Mouse (Mus musculus) kidney, embryonic 15.5 days (tissue): ENCODE results near the gene 6030468B19Rik. TPM values are rescaled to one million over a fixed set of nuclear protein-coding genes. Genes with fewer than 3 reads are reported as not detected.
A peak's percentile ranks its signal among the peaks of the same experiment; 100 is the strongest.

Source experiments
- ATAC-seq: fragments of 200-750 bp; cut with Nextera tagmentation; replicated peaks from 2 replicates; pipeline ENCODE4 v1.8.0; 2017; ENCODE audit warnings: moderate TSS enrichment; ENCODE audit not compliant: low FRiP score
- H3K27ac ChIP-seq: fragments of 300-500 bp; sonication (generic); 2 replicates; pipeline ENCODE4 v1.5.1; 2015; ENCODE audit warnings: mild to moderate bottlenecking, inconsistent platforms
- H3K27me3 ChIP-seq: fragments of 300-500 bp; sonication (generic); 2 replicates; pipeline ENCODE4 v1.6.1; 2015; ENCODE audit warnings: inconsistent platforms
- H3K36me3 ChIP-seq: fragments of 300-500 bp; sonication (generic); 2 replicates; pipeline ENCODE4 v1.6.1; 2015; ENCODE audit warnings: inconsistent platforms
- H3K4me1 ChIP-seq: fragments of 300-500 bp; sonication (generic); 2 replicates; pipeline ENCODE4 v1.6.1; 2015; ENCODE audit warnings: inconsistent platforms
- H3K4me2 ChIP-seq: fragments of 300-500 bp; sonication (generic); 2 replicates; pipeline ENCODE4 v1.6.1; 2015; ENCODE audit warnings: moderate library complexity, mild to moderate bottlenecking, inconsistent platforms
- H3K4me3 ChIP-seq: fragments of 300-500 bp; sonication (generic); replicated peaks from 2 replicates; pipeline ENCODE4 v1.5.1; 2015; ENCODE audit warnings: mild to moderate bottlenecking, inconsistent platforms
- H3K9ac ChIP-seq: fragments of 300-500 bp; sonication (generic); 2 replicates; pipeline ENCODE4 v1.6.1; 2015; ENCODE audit warnings: mild to moderate bottlenecking, inconsistent platforms
- H3K9me3 ChIP-seq: fragments of 300-500 bp; sonication (generic); replicated peaks from 2 replicates; pipeline ENCODE4 v1.6.1; 2016; ENCODE audit warnings: inconsistent platforms
- WGBS: fragments of 180-500 bp; shearing (Covaris S2); methylation state at CpG from one replicate; pipeline ENCODE4 v1.1.7; 2015; ENCODE audit warnings: mixed read lengths; 5-methylcytosine and 5-hydroxymethylcytosine counted together
- polyA plus RNA-seq: library from polyadenylated mRNA; unstranded; fragments of >200 nt; fragmentation: Nextera tagmentation; extraction: Ambion mirVana; gene quantifications from 2 replicates; pipeline ENCODE4 v1.2.1, GENCODE M21; 2015

Gene 6030468B19Rik
- polyA plus RNA-seq, 1 experiment from 2014 or later: 1.7 TPM

- WGBS: 78% methylated on average over 20 of the region's 20 CpGs
- Histone ChIP-seq H3K27me3 (no peaks in the 10 kb centered on the region), H3K36me3 (peaks cover 61% of the 10 kb centered on the region), H3K9ac (no peak overlapping the region), H3K4me2 (no peak overlapping the region), H3K4me1 (peaks cover 18% of the 10 kb centered on the region; the same call in 1 of the 2 replicates), H3K27ac (0 out of 2 replicates have a peak overlapping the region, but pooled peaks have one; percentile 37), H3K4me3 (no peak overlapping the region), H3K9me3 (no peaks in the 10 kb centered on the region)
- ATAC-seq: no peak
Measured at GRCm38 (mm10) chr11:117768725-117769682, 28.5 kb upstream of the 6030468B19Rik start.

- no peak for ATAC-seq
- no peak overlapping the region for H3K9ac ChIP-seq
- no peaks in the 10 kb centered on the region for H3K9me3 ChIP-seq
- no peak overlapping the region for H3K4me2 ChIP-seq
- no peaks in the 10 kb centered on the region for H3K27me3 ChIP-seq
- H3K27ac ChIP-seq: no peak overlapping the region
- no peak overlapping the region for H3K4me3 ChIP-seq
- H3K36me3 ChIP-seq: peaks cover 61% of the 10 kb centered on the region
- peaks cover 18% of the 10 kb centered on the region; the same call in 1 of the 2 replicates for H3K4me1 ChIP-seq
- WGBS: 89% methylated on average over 7 of the region's 7 CpGs
Measured at GRCm38 (mm10) chr11:117769683-117770047, 27.8 kb upstream of the 6030468B19Rik start.

- WGBS: 68% methylated on average over 10 of the region's 10 CpGs
Measured at GRCm38 (mm10) chr11:117770407-117770806, 27.1 kb upstream of the 6030468B19Rik start.

GRCm38 (mm10) chr11:117772352-117772751, 25.1 kb upstream of the 6030468B19Rik start:
- 96% methylated on average over 7 of the region's 7 CpGs for WGBS
- no peak for ATAC-seq
- no peak overlapping the region for H3K27ac ChIP-seq
- H3K9ac ChIP-seq: no peak overlapping the region
- no peak overlapping the region for H3K4me2 ChIP-seq
- H3K36me3 ChIP-seq: peaks cover 58% of the 10 kb centered on the region
- peaks cover 13% of the 10 kb centered on the region; the same call in 1 of the 2 replicates for H3K4me1 ChIP-seq
- H3K4me3 ChIP-seq: no peak overlapping the region
- no peaks in the 10 kb centered on the region for H3K9me3 ChIP-seq
- H3K27me3 ChIP-seq: no peaks in the 10 kb centered on the region

More at GRCm38 (mm10) chr11:117770407-117770806, 27.1 kb upstream of the 6030468B19Rik start:
- H3K27ac ChIP-seq: no peak overlapping the region
- H3K4me2 ChIP-seq: no peak overlapping the region
- no peak for ATAC-seq
- H3K9me3 ChIP-seq: no peaks in the 10 kb centered on the region
- peaks cover 61% of the 10 kb centered on the region for H3K36me3 ChIP-seq
- H3K9ac ChIP-seq: no peak overlapping the region
- peaks cover 18% of the 10 kb centered on the region; the same call in 1 of the 2 replicates for H3K4me1 ChIP-seq
- no peak overlapping the region for H3K4me3 ChIP-seq
- no peaks in the 10 kb centered on the region for H3K27me3 ChIP-seq

GRCm38 (mm10) chr11:117774925-117775324, 22.5 kb upstream of the 6030468B19Rik start:
- H3K27me3 ChIP-seq: no peaks in the 10 kb centered on the region
- no peak overlapping the region for H3K27ac ChIP-seq
- H3K4me2 ChIP-seq: no peak overlapping the region
- peaks cover 62% of the 10 kb centered on the region for H3K36me3 ChIP-seq
- no peak overlapping the region for H3K9ac ChIP-seq
- WGBS: 91% methylated on average over 10 of the region's 10 CpGs
- no peak for ATAC-seq
- H3K4me3 ChIP-seq: no peak overlapping the region
- no peaks in the 10 kb centered on the region for H3K9me3 ChIP-seq
- peaks cover 30% of the 10 kb centered on the region for H3K4me1 ChIP-seq

GRCm38 (mm10) chr11:117775540-117775939, 21.9 kb upstream of the 6030468B19Rik start:
- 85% methylated on average over 13 of the region's 13 CpGs for WGBS
- H3K4me2 ChIP-seq: no peak overlapping the region
- ATAC-seq: no peak
- no peak overlapping the region for H3K4me3 ChIP-seq
- peaks cover 33% of the 10 kb centered on the region for H3K4me1 ChIP-seq
- no peak overlapping the region for H3K27ac ChIP-seq
- H3K9ac ChIP-seq: no peak overlapping the region
- peaks cover 62% of the 10 kb centered on the region for H3K36me3 ChIP-seq
- no peaks in the 10 kb centered on the region for H3K27me3 ChIP-seq
- H3K9me3 ChIP-seq: no peaks in the 10 kb centered on the region

- Histone ChIP-seq H3K27me3 (no peaks in the 10 kb centered on the region), H3K9ac (no peak overlapping the region), H3K36me3 (peaks cover 59% of the 10 kb centered on the region), H3K9me3 (no peaks in the 10 kb centered on the region), H3K4me1 (peaks cover 38% of the 10 kb centered on the region), H3K4me3 (no peak overlapping the region), H3K27ac (no peak overlapping the region), H3K4me2 (no peak overlapping the region)
- WGBS: 93% methylated on average over 14 of the region's 14 CpGs
- no peak for ATAC-seq
Measured at GRCm38 (mm10) chr11:117776085-117776792, 21.2 kb upstream of the 6030468B19Rik start.

GRCm38 (mm10) chr11:117777111-117777510, 20.3 kb upstream of the 6030468B19Rik start:
- Histone ChIP-seq H3K27ac (no peak overlapping the region), H3K36me3 (peaks cover 53% of the 10 kb centered on the region), H3K4me2 (no peak overlapping the region), H3K4me1 (peaks cover 47% of the 10 kb centered on the region), H3K27me3 (no peaks in the 10 kb centered on the region), H3K4me3 (no peak overlapping the region), H3K9ac (no peak overlapping the region), H3K9me3 (no peaks in the 10 kb centered on the region)
- no peak for ATAC-seq
- WGBS: 86% methylated on average over 5 of the region's 5 CpGs

- Histone ChIP-seq H3K9ac (no peak overlapping the region), H3K4me1 (peaks cover 56% of the 10 kb centered on the region), H3K4me3 (no peak overlapping the region), H3K36me3 (peaks cover 46% of the 10 kb centered on the region), H3K9me3 (no peaks in the 10 kb centered on the region), H3K27ac (no peak overlapping the region), H3K4me2 (peak overlapping the region; percentile 99; the same call in 1 of the 2 replicates), H3K27me3 (0 out of 2 replicates have a peak, but pooled peaks cover 2% of the 10 kb centered on the region)
- 92% methylated on average over 11 of the region's 11 CpGs for WGBS
- ATAC-seq: no peak
Measured at GRCm38 (mm10) chr11:117778031-117778430, 19.4 kb upstream of the 6030468B19Rik start.

- no peak for ATAC-seq
- Histone ChIP-seq H3K4me2 (peak overlapping the region; percentile 99), H3K9ac (peak overlapping the region; percentile 54)
Measured at GRCm38 (mm10) chr11:117778851-117779433, 18.5 kb upstream of the 6030468B19Rik start.

GRCm38 (mm10) chr11:117779434-117780198, 17.8 kb upstream of the 6030468B19Rik start:
- Histone ChIP-seq H3K9me3 (no peaks in the 10 kb centered on the region), H3K36me3 (peaks cover 30% of the 10 kb centered on the region), H3K9ac (peak overlapping the region; percentile 54), H3K4me2 (peak overlapping the region; percentile 99), H3K27me3 (peaks cover 6% of the 10 kb centered on the region; the same call in 1 of the 2 replicates), H3K4me3 (peak overlapping the region; percentile 61), H3K27ac (peak overlapping the region; percentile 97), H3K4me1 (peaks cover 64% of the 10 kb centered on the region)
- whole genome bisulfite sequencing: 1% methylated on average over 38 of the region's 38 CpGs
- ATAC-seq: peak; percentile 16; the same call in 1 of the 2 replicates

More at GRCm38 (mm10) chr11:117778851-117779433, 18.5 kb upstream of the 6030468B19Rik start:
- Histone ChIP-seq H3K36me3 (peaks cover 37% of the 10 kb centered on the region), H3K27ac (peak overlapping the region; percentile 97), H3K27me3 (0 out of 2 replicates have a peak, but pooled peaks cover 6% of the 10 kb centered on the region), H3K4me3 (peak overlapping the region; percentile 61), H3K4me1 (peaks cover 64% of the 10 kb centered on the region), H3K9me3 (no peaks in the 10 kb centered on the region)
- 29% methylated on average over 12 of the region's 12 CpGs for WGBS
